ENCODE assay signal across 21 mouse cellular contexts in the genomic region with DNA sequence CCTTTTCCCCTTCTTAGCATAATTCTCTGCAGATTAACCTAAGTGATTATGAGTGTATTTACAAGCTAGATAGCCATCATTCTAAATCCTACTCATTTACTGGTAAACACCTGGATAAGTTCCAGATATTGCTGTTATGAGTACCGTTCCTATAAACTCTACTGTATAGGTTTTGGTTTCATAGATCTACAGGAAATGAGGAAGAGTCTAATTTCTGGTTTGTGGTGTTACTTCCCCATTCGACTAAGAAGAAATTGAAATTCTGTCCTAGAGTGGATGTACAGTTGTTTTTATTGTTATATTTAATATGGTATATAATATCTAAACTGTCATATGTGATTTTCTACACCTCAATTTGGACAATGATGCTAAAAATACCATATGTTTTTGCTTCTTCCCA.
"Had no signal": no experiment of that assay in that cellular context is flagged by ENCODE, and none has a peak within 500 bp of the region (broad histone marks: within the 10 kb centered on the region; RNA-seq: fewer than 3 reads in every experiment).

No protein-coding gene starts in this region.

- DNase-seq: cerebellum, adult 2 months; cerebellum, adult 8-10 months; cerebellum, adult 9-10 months; cerebellum, adult 9-11 months; cerebellum, postnatal 10 days; cerebellum, postnatal 14 days; cerebellum, postnatal 25 days; cerebellum, postnatal 36 days; embryo, embryonic 11 days; forebrain, postnatal 0 days; gastrocnemius, adult 2 months; gastrocnemius, postnatal 10 days; gastrocnemius, postnatal 14 days; gastrocnemius, postnatal 25 days; gastrocnemius, postnatal 36 days; heart, adult 18-20 months; heart, adult 2 months had no signal

- ATAC-seq: forebrain, embryonic 13.5 days; forebrain, embryonic 14.5 days; forebrain, embryonic 15.5 days; forebrain, embryonic 16.5 days; forebrain, postnatal 0 days had no signal
